Mouse (Mus musculus) limb, embryonic 15.5 days (tissue): Measurements from ENCODE around the gene Tfip11. TPM values are rescaled to one million over a fixed set of nuclear protein-coding genes. Genes with fewer than 3 reads are reported as not detected.

Experiments
- ATAC-seq: fragments of 200-750 bp; cut with Nextera tagmentation; 2 replicates; pipeline ENCODE4 v1.8.0; 2017; ENCODE audit warnings: low read depth, moderate TSS enrichment; ENCODE audit not compliant: insufficient number of reproducible peaks, low FRiP score, low TSS enrichment
- H3K27ac ChIP-seq: fragments of 300-500 bp; sonication (generic); 2 replicates; pipeline ENCODE4 v1.5.1; 2015; ENCODE audit warnings: moderate library complexity, mild to moderate bottlenecking, inconsistent platforms
- H3K27me3 ChIP-seq: fragments of 300-500 bp; sonication (generic); 2 replicates; pipeline ENCODE4 v1.6.1; 2015; ENCODE audit warnings: inconsistent platforms
- H3K36me3 ChIP-seq: fragments of 300-500 bp; sonication (generic); 2 replicates; pipeline ENCODE4 v1.6.1; 2015; ENCODE audit warnings: inconsistent platforms
- H3K4me1 ChIP-seq: fragments of 300-500 bp; sonication (generic); 2 replicates; pipeline ENCODE4 v1.6.1; 2015; ENCODE audit warnings: inconsistent platforms
- H3K4me2 ChIP-seq: fragments of 300-500 bp; sonication (generic); 2 replicates; pipeline ENCODE4 v1.6.1; 2015; ENCODE audit warnings: mild to moderate bottlenecking, inconsistent platforms
- H3K4me3 ChIP-seq: fragments of 300-500 bp; sonication (generic); 2 replicates; pipeline ENCODE4 v1.5.1; 2015; ENCODE audit warnings: mild to moderate bottlenecking, inconsistent platforms
- H3K9ac ChIP-seq: fragments of 300-500 bp; sonication (generic); 2 replicates; pipeline ENCODE4 v1.6.1; 2015; ENCODE audit warnings: inconsistent platforms
- H3K9me3 ChIP-seq: fragments of 300-500 bp; sonication (generic); 2 replicates; pipeline ENCODE4 v1.6.1; 2016; ENCODE audit warnings: inconsistent platforms
- WGBS: fragments of 180-500 bp; shearing (Covaris S2); methylation state at CpG from one replicate; pipeline ENCODE4 v1.1.7; 2015; 5-methylcytosine and 5-hydroxymethylcytosine counted together
- polyA plus RNA-seq: library from polyadenylated mRNA; unstranded; fragments of >200 nt; fragmentation: Nextera tagmentation; extraction: Ambion mirVana; gene quantifications from 2 replicates; pipeline ENCODE4 v1.2.1, GENCODE M21; 2015

The Tfip11 gene
- polyA plus RNA-seq = 28.3 and 28.7 TPM in 2 replicates

GRCm38 (mm10) chr5:112325546-112326445 is at the start of gene Tfip11:
Tfip11 (plus strand) TSS chr5:112326358.
- H3K9me3 ChIP-seq = no peaks in the 10 kb centered on the region
- H3K27ac ChIP-seq = peak within 1 kb of the TSS; percentile 78
- H3K4me2 ChIP-seq = peak within 1 kb of the TSS; percentile 70
- H3K4me1 ChIP-seq = peaks cover 22% of the 10 kb centered on the region
- peak; percentile 70 for ATAC-seq
- peak within 1 kb of the TSS; percentile 88 for H3K9ac ChIP-seq
- WGBS = 8% methylated on average over 48 of the region's 48 CpGs
- no peaks in the 10 kb centered on the region for H3K27me3 ChIP-seq
- peak within 1 kb of the TSS; percentile 100 for H3K4me3 ChIP-seq
- H3K36me3 ChIP-seq = peaks cover 32% of the 10 kb centered on the region

DNA sequence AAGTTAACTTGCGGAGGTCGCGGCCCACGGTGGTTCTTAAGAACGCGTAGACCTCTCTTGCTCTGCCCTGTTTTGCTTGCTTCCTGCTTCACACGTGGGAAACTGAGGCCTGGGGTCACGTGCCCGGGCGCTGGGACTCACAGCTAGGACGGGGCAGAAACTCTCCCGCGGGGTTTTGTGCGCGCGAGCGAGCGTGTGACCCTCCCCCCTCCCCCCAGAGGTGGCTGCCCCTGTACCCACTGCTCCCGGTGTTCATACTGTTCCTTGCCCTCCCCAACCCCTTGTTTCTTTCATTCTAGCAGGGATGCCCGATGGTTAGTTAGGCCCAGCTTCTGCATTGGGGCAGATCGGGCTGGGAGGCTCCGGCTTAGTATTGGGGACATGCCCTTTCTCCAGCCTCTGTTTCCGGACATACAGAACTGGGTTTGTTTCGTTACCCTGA is 49.2 kb upstream of the Tfip11 start:
- peak overlapping the region; percentile 84 for H3K4me2 ChIP-seq
- H3K27me3 ChIP-seq = no peaks in the 10 kb centered on the region; the same call in 1 of the 2 replicates
- peak overlapping the region; percentile 76 for H3K9ac ChIP-seq
- peak overlapping the region; percentile 80 for H3K4me3 ChIP-seq
- no peaks in the 10 kb centered on the region for H3K9me3 ChIP-seq
- peak overlapping the region; percentile 85 for H3K27ac ChIP-seq
- H3K36me3 ChIP-seq = no peaks in the 10 kb centered on the region
- under 1% methylated on average over 24 of the region's 24 CpGs for WGBS
- H3K4me1 ChIP-seq = peaks cover 56% of the 10 kb centered on the region
- no peak for ATAC-seq

DNA sequence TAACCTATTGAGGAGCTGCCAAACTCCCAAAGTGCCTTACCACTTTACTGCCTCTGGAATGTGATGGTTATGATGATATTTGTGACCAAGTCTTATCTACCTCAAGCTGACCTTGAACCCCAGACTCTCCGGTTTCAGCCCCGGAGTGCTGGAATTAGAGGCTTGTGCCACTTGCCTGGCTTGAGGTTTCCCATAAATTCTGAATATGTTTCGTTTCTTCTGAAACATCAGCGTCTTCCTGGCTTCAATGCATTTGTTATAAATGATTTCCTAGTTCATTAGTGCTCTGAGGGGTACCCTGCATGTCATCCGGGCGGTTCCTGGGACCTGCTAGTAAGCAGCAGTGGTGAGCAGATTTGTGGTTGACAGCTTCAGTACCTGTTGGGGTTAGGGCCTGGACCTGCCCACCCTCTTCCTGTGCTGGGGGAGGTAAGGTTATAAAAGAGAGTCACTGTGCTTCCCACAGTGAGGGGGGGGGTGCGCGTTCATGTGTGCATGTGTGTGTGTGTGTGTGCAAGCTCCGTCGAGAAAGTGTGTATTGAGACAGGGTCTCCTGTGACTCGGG is 48.2 kb upstream of the Tfip11 start:
- Histone ChIP-seq H3K27ac (no peak overlapping the region), H3K27me3 (no peaks in the 10 kb centered on the region; the same call in 1 of the 2 replicates), H3K36me3 (no peaks in the 10 kb centered on the region), H3K4me3 (peak overlapping the region; percentile 80), H3K4me1 (peaks cover 66% of the 10 kb centered on the region), H3K9ac (no peak overlapping the region), H3K9me3 (no peaks in the 10 kb centered on the region), H3K4me2 (peak overlapping the region; percentile 84; the same call in 1 of the 2 replicates)
- ATAC-seq = no peak
- WGBS = 87% methylated on average over 11 of the region's 11 CpGs

DNA sequence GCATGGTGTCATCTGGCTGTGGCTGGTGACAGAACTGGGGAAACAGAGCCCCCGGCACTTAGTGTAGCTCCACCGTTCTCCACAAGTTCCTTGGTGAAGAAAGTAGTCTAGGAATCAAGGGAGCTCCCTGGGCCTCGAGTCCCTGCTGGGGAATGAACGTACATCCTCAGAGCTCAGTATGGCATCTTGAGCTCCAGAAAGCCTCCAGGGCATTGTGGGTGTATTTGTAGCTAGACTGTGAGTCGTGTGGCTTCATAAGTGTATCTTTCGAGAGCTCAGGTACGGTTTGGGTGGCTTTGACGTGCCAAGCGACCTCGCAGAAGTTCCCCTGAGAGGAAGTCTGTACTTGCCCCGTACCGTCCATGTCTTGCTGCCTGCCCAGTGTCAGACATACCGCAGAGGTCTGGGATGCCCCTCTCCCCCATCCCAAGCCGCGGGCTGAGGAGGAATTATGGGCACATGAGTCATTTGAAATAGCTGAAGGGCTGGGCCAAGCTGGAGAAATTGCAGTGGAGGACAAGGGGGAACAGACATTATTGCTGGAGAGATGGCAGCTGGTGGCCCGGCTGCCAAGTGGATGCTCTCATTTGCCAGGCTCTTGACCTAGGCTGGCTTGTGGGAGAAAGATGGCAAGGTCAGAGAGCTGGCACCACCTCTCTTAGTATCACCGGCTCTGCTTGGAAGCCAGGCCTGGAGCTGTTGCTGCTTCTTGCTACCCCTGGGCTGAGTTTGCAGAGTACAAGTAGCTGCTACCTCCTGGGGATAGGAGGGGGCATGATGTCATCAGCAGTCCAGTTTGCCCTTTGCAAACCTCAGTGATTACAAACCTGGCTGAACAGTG is 46.8 kb upstream of the Tfip11 start:
- Histone ChIP-seq H3K4me2 (no peak overlapping the region), H3K4me3 (no peak overlapping the region), H3K36me3 (no peaks in the 10 kb centered on the region), H3K27me3 (no peaks in the 10 kb centered on the region; the same call in 1 of the 2 replicates), H3K9ac (no peak overlapping the region), H3K4me1 (peaks cover 77% of the 10 kb centered on the region), H3K27ac (peak overlapping the region; percentile 33; the same call in 1 of the 2 replicates), H3K9me3 (no peaks in the 10 kb centered on the region)
- ATAC-seq = no peak
- 71% methylated on average over 17 of the region's 17 CpGs for WGBS

GRCm38 (mm10) chr5:112280151-112280550 is 46.0 kb upstream of the Tfip11 start:
- Histone ChIP-seq H3K27ac (peak overlapping the region; percentile 33), H3K4me1 (peaks cover 77% of the 10 kb centered on the region), H3K9ac (no peak overlapping the region), H3K4me3 (no peak overlapping the region), H3K4me2 (no peak overlapping the region), H3K27me3 (no peaks in the 10 kb centered on the region), H3K36me3 (no peaks in the 10 kb centered on the region), H3K9me3 (no peaks in the 10 kb centered on the region)
- WGBS = 75% methylated on average over 7 of the region's 7 CpGs
- no peak for ATAC-seq

DNA sequence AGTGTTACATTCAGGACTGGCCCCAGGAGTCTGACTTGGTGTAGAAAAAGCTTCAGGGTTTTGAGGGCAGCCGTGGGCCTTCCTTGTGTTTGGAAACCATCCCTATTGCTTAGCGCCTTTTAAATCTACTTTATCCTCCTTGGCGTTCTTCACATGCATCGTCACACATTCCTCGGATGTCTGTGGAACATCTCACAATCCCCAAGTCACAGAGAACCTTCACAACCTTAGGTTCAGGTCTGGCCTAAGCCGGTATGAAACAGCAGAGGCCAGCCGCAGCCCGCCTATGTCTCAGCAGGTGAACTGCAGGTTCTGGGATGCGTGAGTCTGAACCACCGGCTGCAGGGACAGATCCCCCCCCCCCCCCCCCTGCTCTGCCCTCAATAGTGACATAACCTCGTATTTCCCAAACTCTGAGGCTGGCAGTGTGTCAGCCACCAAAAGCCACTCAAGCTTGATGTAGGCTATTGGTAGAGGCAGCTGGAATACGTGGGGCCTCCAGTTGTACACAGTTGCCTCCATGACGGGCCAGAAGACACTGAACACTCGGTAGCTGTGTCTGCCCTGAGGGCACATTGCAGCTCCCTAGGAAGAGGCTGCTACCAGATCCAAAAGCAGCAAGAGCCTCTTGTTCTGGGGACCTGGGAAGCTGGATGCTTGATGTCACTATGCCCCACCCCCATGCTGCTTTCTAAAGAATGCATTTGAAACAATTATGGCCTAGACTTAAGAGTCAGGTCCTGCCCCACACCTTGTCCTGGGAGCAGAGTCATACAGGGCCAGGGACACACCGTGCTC is 45.1 kb upstream of the Tfip11 start:
- ATAC-seq = no peak
- H3K4me1 ChIP-seq = peaks cover 74% of the 10 kb centered on the region
- peak overlapping the region; percentile 33; the same call in 1 of the 2 replicates for H3K27ac ChIP-seq

DNA sequence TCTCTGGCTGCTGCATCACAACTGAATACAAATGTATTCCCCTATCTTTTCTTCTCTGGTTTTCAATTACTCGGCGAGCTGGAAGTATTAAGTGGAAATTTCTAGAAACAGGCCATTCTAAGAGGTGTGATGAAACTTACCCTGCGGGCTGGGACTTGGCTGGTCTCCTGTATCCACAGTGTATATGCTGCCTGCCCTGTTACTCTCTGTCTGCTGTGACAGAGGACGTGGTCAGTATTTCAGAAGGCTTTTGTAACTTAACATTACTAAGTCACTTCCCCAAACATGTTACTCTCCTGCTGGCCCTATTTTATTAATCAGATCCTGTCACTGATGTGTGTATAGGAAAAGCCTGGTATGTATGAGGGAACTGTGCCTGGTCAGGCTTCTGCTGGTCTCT is 44.5 kb upstream of the Tfip11 start:
- 67% methylated on average over 4 of the region's 4 CpGs for WGBS
- no peak overlapping the region for H3K4me2 ChIP-seq
- H3K4me3 ChIP-seq = no peak overlapping the region
- ATAC-seq = no peak
- H3K9me3 ChIP-seq = no peaks in the 10 kb centered on the region
- H3K36me3 ChIP-seq = no peaks in the 10 kb centered on the region
- no peaks in the 10 kb centered on the region for H3K27me3 ChIP-seq
- no peak overlapping the region; the same call in 1 of the 2 replicates for H3K27ac ChIP-seq
- no peak overlapping the region for H3K9ac ChIP-seq
- H3K4me1 ChIP-seq = peaks cover 77% of the 10 kb centered on the region

More for the DNA sequence above, 45.1 kb upstream of the Tfip11 start:
- H3K9me3 ChIP-seq = no peaks in the 10 kb centered on the region
- no peaks in the 10 kb centered on the region for H3K27me3 ChIP-seq
- H3K9ac ChIP-seq = no peak overlapping the region
- WGBS = 51% methylated on average over 15 of the region's 15 CpGs
- H3K36me3 ChIP-seq = no peaks in the 10 kb centered on the region
- H3K4me3 ChIP-seq = no peak overlapping the region
- no peak overlapping the region for H3K4me2 ChIP-seq

DNA sequence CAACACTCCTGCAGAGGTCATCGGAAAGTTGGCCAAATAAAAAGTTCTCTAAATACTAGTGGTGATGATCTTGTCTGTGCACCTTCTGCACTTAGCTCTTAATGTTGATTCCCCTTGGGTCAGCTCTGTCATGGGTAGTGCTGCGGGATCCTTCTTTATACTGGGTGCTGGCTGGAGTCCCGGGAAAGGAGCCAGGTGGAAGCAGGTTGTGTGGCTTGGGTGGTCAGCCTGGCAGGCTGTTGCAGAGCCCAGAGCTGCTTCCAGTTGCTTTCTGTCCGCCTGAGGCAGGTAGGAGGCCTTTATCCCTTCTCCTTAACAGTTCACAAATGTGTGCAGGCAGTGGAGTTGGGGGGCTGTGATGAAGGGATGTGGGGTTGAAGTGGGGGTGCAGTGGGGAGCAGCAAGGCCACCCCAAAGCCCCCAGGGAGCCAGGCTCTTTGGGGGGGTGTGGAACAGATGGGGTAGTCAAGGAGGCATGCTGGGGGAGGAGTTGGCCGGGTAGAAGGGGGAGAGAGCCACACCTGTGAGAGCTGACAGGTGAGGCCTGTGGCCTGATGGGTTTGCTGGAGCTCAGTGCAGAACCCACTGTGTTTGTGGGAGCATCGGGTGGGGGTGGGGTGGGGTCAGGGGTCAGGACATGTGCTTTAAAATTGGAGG is 43.9 kb upstream of the Tfip11 start:
- Histone ChIP-seq H3K4me3 (no peak overlapping the region), H3K27me3 (no peaks in the 10 kb centered on the region), H3K9ac (no peak overlapping the region), H3K36me3 (no peaks in the 10 kb centered on the region), H3K4me1 (peaks cover 81% of the 10 kb centered on the region), H3K9me3 (no peaks in the 10 kb centered on the region), H3K4me2 (no peak overlapping the region), H3K27ac (peak overlapping the region; percentile 43; the same call in 1 of the 2 replicates)
- 61% methylated on average over 6 of the region's 6 CpGs for WGBS
- no peak for ATAC-seq

DNA sequence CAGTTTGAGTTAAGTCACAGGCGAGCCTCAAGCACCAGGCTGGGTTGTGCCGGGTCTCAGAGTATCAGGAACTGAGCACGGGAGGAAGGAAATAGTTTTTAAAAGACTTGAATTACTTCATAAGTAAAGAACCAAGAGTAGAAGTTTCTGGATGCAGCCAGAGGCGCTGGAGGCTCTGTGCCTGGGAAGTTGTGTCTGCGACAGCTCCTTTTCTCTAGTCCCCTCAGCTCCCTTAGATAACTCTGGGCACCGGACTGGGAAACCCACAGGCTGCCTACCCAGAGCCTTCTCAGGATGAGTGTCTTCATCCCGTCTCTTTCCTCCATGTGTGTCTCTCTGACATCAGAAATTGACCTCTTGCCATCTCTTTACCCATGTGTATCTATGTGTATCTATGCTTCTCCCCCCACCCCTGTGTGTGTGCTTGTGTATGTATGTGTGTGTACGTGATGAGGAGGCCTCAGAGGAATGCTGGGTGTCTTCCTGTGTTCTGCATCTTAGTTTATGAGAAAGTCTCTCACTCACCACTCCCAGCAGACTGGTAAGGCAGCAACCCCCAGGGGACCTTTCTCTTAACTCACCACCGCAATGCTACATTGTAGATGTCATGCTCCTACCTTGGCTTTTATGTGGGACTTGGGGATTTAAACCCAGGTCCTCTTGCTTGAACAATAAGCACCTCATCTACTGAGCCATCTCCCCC is 43.2 kb upstream of the Tfip11 start:
- H3K27me3 ChIP-seq = no peaks in the 10 kb centered on the region
- H3K9ac ChIP-seq = no peak overlapping the region
- H3K36me3 ChIP-seq = no peaks in the 10 kb centered on the region
- H3K9me3 ChIP-seq = no peaks in the 10 kb centered on the region
- no peak overlapping the region for H3K4me2 ChIP-seq
- H3K27ac ChIP-seq = peak overlapping the region; percentile 5
- peaks cover 80% of the 10 kb centered on the region for H3K4me1 ChIP-seq
- ATAC-seq = no peak
- WGBS = 65% methylated on average over 9 of the region's 9 CpGs
- H3K4me3 ChIP-seq = no peak overlapping the region

- Histone ChIP-seq H3K4me3 (no peak overlapping the region), H3K4me2 (no peak overlapping the region), H3K36me3 (no peaks in the 10 kb centered on the region), H3K27ac (no peak overlapping the region), H3K27me3 (no peaks in the 10 kb centered on the region), H3K9me3 (no peaks in the 10 kb centered on the region), H3K9ac (no peak overlapping the region), H3K4me1 (peaks cover 79% of the 10 kb centered on the region)
- 67% methylated on average over 10 of the region's 10 CpGs for WGBS
- no peak for ATAC-seq
Observed at GRCm38 (mm10) chr5:112283543-112284202, 42.5 kb upstream of the Tfip11 start.
